Mouse (Mus musculus) liver, embryonic 11.5 days (tissue): ENCODE measurements around the gene Eif4e1b. TPM values are rescaled to one million over a fixed set of nuclear protein-coding genes. Genes with fewer than 3 reads are reported as not detected.

Experiments
- ATAC-seq: fragments of 200-750 bp; cut with Nextera tagmentation; replicated peaks from 2 replicates; pipeline ENCODE4 v1.8.0; 2017; ENCODE audit warnings: moderate number of reproducible peaks, mild to moderate bottlenecking, moderate TSS enrichment, moderate library complexity; ENCODE audit not compliant: low FRiP score
- DNase-seq: peaks from one replicate; pipeline ENCODE4 v3.0.0-alpha.2; 2017; ENCODE audit warnings: low spot score
- H3K27ac ChIP-seq: fragments of 300-500 bp; sonication (generic); 2 replicates; pipeline ENCODE4 v1.5.1; 2014; ENCODE audit warnings: mild to moderate bottlenecking, low read depth, low read length, control low read depth
- H3K27me3 ChIP-seq: fragments of 300-500 bp; sonication (generic); replicated peaks from 2 replicates; pipeline ENCODE4 v1.6.1; 2014; ENCODE audit warnings: low read length, mixed read lengths; ENCODE audit not compliant: control insufficient read depth, insufficient read depth
- H3K36me3 ChIP-seq: fragments of 300-500 bp; sonication (generic); 2 replicates; pipeline ENCODE4 v1.6.1; 2014; ENCODE audit warnings: mild to moderate bottlenecking, low read length, moderate library complexity, mixed read lengths; ENCODE audit not compliant: control insufficient read depth, insufficient read depth
- H3K4me1 ChIP-seq: fragments of 300-500 bp; sonication (generic); replicated peaks from 2 replicates; pipeline ENCODE4 v1.6.1; 2014; ENCODE audit warnings: low read length, mixed read lengths; ENCODE audit not compliant: control insufficient read depth, insufficient read depth
- H3K4me2 ChIP-seq: fragments of 300-500 bp; sonication (generic); 2 replicates; pipeline ENCODE4 v1.6.1; 2014; ENCODE audit warnings: mild to moderate bottlenecking, control low read depth, moderate library complexity
- H3K4me3 ChIP-seq: fragments of 300-500 bp; sonication (generic); 2 replicates; pipeline ENCODE4 v1.5.1; 2014; ENCODE audit warnings: low read depth, low read length, control low read depth
- H3K9ac ChIP-seq: fragments of 300-500 bp; sonication (generic); 2 replicates; pipeline ENCODE4 v1.6.1; 2014; ENCODE audit warnings: low read depth, low read length, control low read depth
- H3K9me3 ChIP-seq: fragments of 300-500 bp; sonication (generic); 2 replicates; pipeline ENCODE4 v1.6.1; 2016; ENCODE audit warnings: low read length, inconsistent platforms, mixed read lengths; ENCODE audit not compliant: control insufficient read depth
- WGBS: fragments of 180-500 bp; shearing (Covaris S2); extraction: QIAGEN DNeasy Blood & Tissue Kit; methylation state at CpG from one replicate; pipeline ENCODE4 v1.1.7; 2014; 5-methylcytosine and 5-hydroxymethylcytosine counted together
- polyA plus RNA-seq: library from polyadenylated mRNA; unstranded; fragments of >200 nt; fragmentation: Nextera tagmentation; extraction: Ambion mirVana; gene quantifications from 2 replicates; pipeline ENCODE4 v1.2.1, GENCODE M21; 2014

The Eif4e1b gene
- polyA plus RNA-seq, 1 experiment from 2014 or later: not detected

- Histone ChIP-seq H3K4me2 (no peak overlapping the region), H3K9me3 (no peaks in the 10 kb centered on the region), H3K9ac (no peak overlapping the region), H3K4me3 (no peak overlapping the region), H3K36me3 (no peaks in the 10 kb centered on the region), H3K4me1 (peaks cover 5% of the 10 kb centered on the region), H3K27ac (no peak overlapping the region), H3K27me3 (peaks cover 24% of the 10 kb centered on the region)
- ATAC-seq (no peak), DNase-seq (no peak)
- WGBS: 17% methylated on average over 21 of the region's 21 CpGs
These were observed 8.7 kb downstream of the Eif4e1b start for GRCm38 (mm10) chr13:54792259-54793230.

GRCm38 (mm10) chr13:54794002-54794577, 10.3 kb downstream of the Eif4e1b start:
- H3K9ac ChIP-seq: no peak overlapping the region
- ATAC-seq (no peak), DNase-seq (no peak)
- no peaks in the 10 kb centered on the region for H3K9me3 ChIP-seq
- H3K36me3 ChIP-seq: no peaks in the 10 kb centered on the region
- peaks cover 5% of the 10 kb centered on the region for H3K4me1 ChIP-seq
- no peak overlapping the region for H3K4me3 ChIP-seq
- 75% methylated on average over 16 of the region's 16 CpGs for WGBS
- H3K27ac ChIP-seq: no peak overlapping the region
- H3K4me2 ChIP-seq: no peak overlapping the region
- peaks cover 21% of the 10 kb centered on the region for H3K27me3 ChIP-seq

GRCm38 (mm10) chr13:54794843-54795242, 11.0 kb downstream of the Eif4e1b start:
- DNase-seq (no peak), ATAC-seq (no peak)
- no peak overlapping the region for H3K4me3 ChIP-seq
- H3K4me2 ChIP-seq: no peak overlapping the region
- peaks cover 2% of the 10 kb centered on the region; the same call in 1 of the 2 replicates for H3K4me1 ChIP-seq
- no peaks in the 10 kb centered on the region for H3K9me3 ChIP-seq
- WGBS: 49% methylated on average over 5 of the region's 5 CpGs
- no peak overlapping the region for H3K27ac ChIP-seq
- peaks cover 17% of the 10 kb centered on the region for H3K27me3 ChIP-seq
- no peaks in the 10 kb centered on the region for H3K36me3 ChIP-seq
- no peak overlapping the region for H3K9ac ChIP-seq

- Histone ChIP-seq H3K9ac (no peak overlapping the region), H3K9me3 (no peaks in the 10 kb centered on the region), H3K27ac (no peak overlapping the region), H3K27me3 (peaks cover 2% of the 10 kb centered on the region), H3K4me2 (no peak overlapping the region), H3K4me3 (no peak overlapping the region), H3K36me3 (no peaks in the 10 kb centered on the region), H3K4me1 (no peaks in the 10 kb centered on the region)
- DNase-seq (no peak), ATAC-seq (no peak)
- WGBS: 44% methylated on average over 4 of the region's 4 CpGs
These were observed 13.6 kb downstream of the Eif4e1b start for GRCm38 (mm10) chr13:54797356-54797755.

- no peak for DNase-seq
- no peak for ATAC-seq
- Histone ChIP-seq H3K27me3 (no peaks in the 10 kb centered on the region; the same call in 1 of the 2 replicates), H3K4me1 (no peaks in the 10 kb centered on the region), H3K4me3 (no peak overlapping the region), H3K36me3 (no peaks in the 10 kb centered on the region), H3K4me2 (no peak overlapping the region), H3K9me3 (no peaks in the 10 kb centered on the region), H3K9ac (no peak overlapping the region), H3K27ac (no peak overlapping the region)
- 74% methylated on average over 16 of the region's 16 CpGs for WGBS
These were observed 14.3 kb downstream of the Eif4e1b start for GRCm38 (mm10) chr13:54797861-54798643.

- Histone ChIP-seq H3K36me3 (no peaks in the 10 kb centered on the region), H3K27ac (no peak overlapping the region), H3K9me3 (no peaks in the 10 kb centered on the region), H3K4me2 (no peak overlapping the region), H3K9ac (no peak overlapping the region), H3K27me3 (no peaks in the 10 kb centered on the region; the same call in 1 of the 2 replicates), H3K4me3 (no peak overlapping the region), H3K4me1 (no peaks in the 10 kb centered on the region)
- WGBS: 55% methylated on average over 10 of the region's 10 CpGs
- no peak for DNase-seq
- ATAC-seq: no peak
These were observed 14.9 kb downstream of the Eif4e1b start for GRCm38 (mm10) chr13:54798740-54799139.

GRCm38 (mm10) chr13:54799701-54800100, 15.9 kb downstream of the Eif4e1b start:
- H3K4me3 ChIP-seq: no peak overlapping the region

GRCm38 (mm10) chr13:54800206-54800605, 16.4 kb downstream of the Eif4e1b start:
- DNase-seq (no peak), ATAC-seq (no peak)
- Histone ChIP-seq H3K4me2 (no peak overlapping the region), H3K27ac (no peak overlapping the region), H3K4me3 (no peak overlapping the region), H3K4me1 (no peaks in the 10 kb centered on the region), H3K36me3 (no peaks in the 10 kb centered on the region), H3K9ac (no peak overlapping the region), H3K9me3 (no peaks in the 10 kb centered on the region), H3K27me3 (peaks cover 2% of the 10 kb centered on the region; the same call in 1 of the 2 replicates)
- WGBS: 85% methylated on average over 4 of the region's 4 CpGs

More at GRCm38 (mm10) chr13:54799701-54800100, 15.9 kb downstream of the Eif4e1b start:
- H3K4me1 ChIP-seq: no peaks in the 10 kb centered on the region
- no peak overlapping the region for H3K27ac ChIP-seq
- ATAC-seq (no peak), DNase-seq (peak; percentile 69)
- no peaks in the 10 kb centered on the region for H3K9me3 ChIP-seq
- no peak overlapping the region for H3K9ac ChIP-seq
- no peaks in the 10 kb centered on the region for H3K36me3 ChIP-seq
- no peak overlapping the region for H3K4me2 ChIP-seq
- 21% methylated on average over 9 of the region's 9 CpGs for WGBS
- H3K27me3 ChIP-seq: no peaks in the 10 kb centered on the region
